Mouse (Mus musculus) ES-Bruce4 (cell line): ENCODE results near the gene Tmem151b.

ENCODE experiments used
- CTCF ChIP-seq: IDR thresholded peaks from one replicate; pipeline ENCODE4 v1.8.1; 2011; ENCODE audit warnings: low read depth, low read length
- POLR2A ChIP-seq: IDR thresholded peaks from one replicate; pipeline ENCODE4 v1.8.1; 2011; ENCODE audit warnings: low read length; ENCODE audit not compliant: insufficient read depth

DNA sequence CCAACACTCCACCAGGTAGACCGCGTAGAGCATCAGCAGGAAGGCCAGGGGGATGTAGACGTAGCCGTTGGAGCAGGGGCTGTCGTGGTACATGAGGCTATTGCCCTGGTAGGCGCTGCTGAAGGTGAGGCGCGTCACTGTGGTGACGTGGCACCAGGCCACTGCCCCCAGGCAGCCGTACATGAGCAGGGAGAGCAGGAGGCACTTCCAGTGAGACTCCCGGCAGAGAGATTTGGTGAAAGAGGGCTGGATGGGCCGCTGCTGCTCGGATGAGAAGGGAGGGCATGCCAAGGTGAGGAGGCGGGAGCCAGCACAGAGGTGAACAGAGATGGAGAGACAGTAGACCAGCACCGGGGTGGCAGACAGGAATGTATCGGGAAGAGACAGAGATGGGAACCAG lies 2.5 kb downstream of the Tmem151b start:
- TF ChIP-seq CTCF (no peak), POLR2A (no peak)
